In the genomic region with DNA sequence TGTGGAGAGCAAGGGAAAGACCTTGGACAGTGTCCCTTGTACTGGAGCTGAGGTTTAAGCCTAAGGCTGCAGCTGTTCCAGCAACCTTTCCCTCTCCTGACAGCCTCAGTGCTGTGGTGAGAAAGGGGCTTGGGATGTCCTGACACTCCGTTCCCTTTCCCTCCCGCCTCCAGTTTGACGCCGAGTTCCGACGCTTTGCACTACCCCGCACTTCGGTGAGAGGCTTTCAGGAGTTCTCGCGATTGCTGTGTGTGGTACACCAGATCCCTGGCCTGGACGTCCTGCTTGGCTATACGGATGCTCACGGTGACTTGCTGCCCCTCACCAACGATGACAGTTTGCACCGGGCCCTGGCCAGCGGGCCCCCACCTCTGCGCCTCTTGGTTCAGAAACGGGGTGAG, we compare ENCODE assay signal across 8 mouse cellular contexts. TPM values are rescaled to one million over a fixed set of nuclear protein-coding genes. Genes with fewer than 3 reads are reported as not detected.
DNase-seq lines count a peak whose midpoint lies in the region; ATAC-seq and TF ChIP-seq lines count a peak whose summit lies in the region.

No protein-coding gene starts in this region.

- peak; percentile 26 for ATAC-seq in forebrain, embryonic 15.5 days (replicated peaks)
- ATAC-seq in liver, postnatal 0 days: no peak

- H3K27me3 ChIP-seq in forebrain, embryonic 15.5 days: no peaks in the 10 kb centered on the region
- H3K27me3 ChIP-seq in liver, postnatal 0 days (ENCODE audit: insufficient read depth, low read length): no peaks in the 10 kb centered on the region

- 29% methylated on average over 18 of the region's 18 CpGs for whole genome bisulfite sequencing in forebrain, embryonic 15.5 days
- 63% methylated on average over 18 of the region's 18 CpGs for WGBS in liver, postnatal 0 days (ENCODE audit: insufficient replicate concordance)

- no peak for TF ChIP-seq EP300 in liver, postnatal 0 days (IDR thresholded peaks at IDR 0.05; ENCODE audit: low read depth)

- no peak for TF ChIP-seq CTCF in brain, embryonic 14.5 days (IDR thresholded peaks at IDR 0.05; ENCODE audit: borderline replicate concordance, extremely low read depth, insufficient read depth, insufficient read length)
- no peak for TF ChIP-seq CTCF in liver, postnatal 0 days (IDR thresholded peaks at IDR 0.05; ENCODE audit: low read depth)

- peak overlapping the region; percentile 58 for H3K4me3 ChIP-seq in forebrain, embryonic 15.5 days
- peak overlapping the region; percentile 71 for H3K4me3 ChIP-seq in liver, postnatal 0 days (ENCODE audit: low read depth, low read length)

- H3K9me3 ChIP-seq in forebrain, embryonic 15.5 days: no peaks in the 10 kb centered on the region
- no peaks in the 10 kb centered on the region for H3K9me3 ChIP-seq in liver, postnatal 0 days (ENCODE audit: low read length)

- H3K9ac ChIP-seq in forebrain, embryonic 15.5 days (replicated peaks): peak overlapping the region; percentile 61
- peak overlapping the region; percentile 12; the same call in 1 of the 2 replicates for H3K9ac ChIP-seq in liver, postnatal 0 days (replicated peaks)

- DNase-seq in kidney, postnatal 10 days: peak; percentile 16
- DNase-seq in kidney, adult 9 months: no peak
- DNase-seq in brain, embryonic 14.5 days (ENCODE audit: low read depth): peak; percentile 19
- no peak for DNase-seq in liver, postnatal 0 days
- no peak for DNase-seq in frontal cortex, adult 2 months (ENCODE audit: extremely low spot score in 1 of 2, low spot score in 1 of 2)
- DNase-seq in retina, postnatal 1 day: no peak
- DNase-seq in ovary, postnatal 14 days (ENCODE audit: low spot score): no peak

- TF ChIP-seq POLR2A in brain, embryonic 14.5 days (IDR thresholded peaks at IDR 0.05; ENCODE audit: borderline replicate concordance, extremely low read depth, insufficient read depth, insufficient read length, poor library complexity, severe bottlenecking): no peak

- peaks cover 30% of the 10 kb centered on the region for H3K4me1 ChIP-seq in forebrain, embryonic 15.5 days
- H3K4me1 ChIP-seq in liver, postnatal 0 days (ENCODE audit: insufficient read depth): peaks cover 14% of the 10 kb centered on the region

- H3K4me2 ChIP-seq in forebrain, embryonic 15.5 days (replicated peaks): peak overlapping the region; percentile 96
- H3K4me2 ChIP-seq in liver, postnatal 0 days (ENCODE audit: low read depth, low read length): peak overlapping the region; percentile 87

- peaks cover 27% of the 10 kb centered on the region for H3K36me3 ChIP-seq in forebrain, embryonic 15.5 days
- H3K36me3 ChIP-seq in liver, postnatal 0 days (replicated peaks; ENCODE audit: insufficient read depth, low read length): peaks cover 18% of the 10 kb centered on the region

- peak overlapping the region; percentile 95 for H3K27ac ChIP-seq in forebrain, embryonic 15.5 days (replicated peaks)
- H3K27ac ChIP-seq in liver, postnatal 0 days (ENCODE audit: low read depth): no peak overlapping the region

RNA-seq across cellular contexts. Expression of a gene that starts 1.1 kb away (rescaled TPM):
- polyA plus RNA-seq in brain, embryonic 14.5 days (2012; rRNA removed): 40.7 and 59.2 TPM in 2 replicates
- 47.1 and 52.0 TPM in 2 replicates for polyA plus RNA-seq in forebrain, embryonic 15.5 days (2015; fragmentation: Nextera tagmentation; extraction: Ambion mirVana)
- polyA plus RNA-seq in liver, postnatal 0 days (2015; fragmentation: Nextera tagmentation; extraction: Ambion mirVana): 5.0 and 6.6 TPM in 2 replicates
- 49.5 and 57.0 TPM in 2 replicates for polyA plus RNA-seq in frontal cortex, adult 2 months (2012; rRNA removed)

RNA-seq across cellular contexts. Expression of a gene that starts 1.1 kb away (rescaled TPM):
- 62.5 and 79.9 TPM in 2 replicates for polyA plus RNA-seq in brain, embryonic 14.5 days (2012; rRNA removed)
- polyA plus RNA-seq in forebrain, embryonic 15.5 days (2015; fragmentation: Nextera tagmentation; extraction: Ambion mirVana): 105 and 107 TPM in 2 replicates
- polyA plus RNA-seq in liver, postnatal 0 days (2015; fragmentation: Nextera tagmentation; extraction: Ambion mirVana): 20.6 and 22.4 TPM in 2 replicates
- polyA plus RNA-seq in frontal cortex, adult 2 months (2012; rRNA removed): 42.5 and 46.0 TPM in 2 replicates

RNA-seq across cellular contexts. Expression of a gene that starts 5.5 kb away (rescaled TPM):
- polyA plus RNA-seq in brain, embryonic 14.5 days (2012; rRNA removed): not detected in 2 replicates
- polyA plus RNA-seq in forebrain, embryonic 15.5 days (2015; fragmentation: Nextera tagmentation; extraction: Ambion mirVana): 0.15 TPM in 1 of 2 replicates, not detected in the other
- not detected in 2 replicates for polyA plus RNA-seq in liver, postnatal 0 days (2015; fragmentation: Nextera tagmentation; extraction: Ambion mirVana)
- polyA plus RNA-seq in frontal cortex, adult 2 months (2012; rRNA removed): 0.38 and 0.92 TPM in 2 replicates

RNA-seq across cellular contexts. Expression of a gene that starts 6.0 kb away (rescaled TPM):
- polyA plus RNA-seq in brain, embryonic 14.5 days (2012; rRNA removed): 19.9 and 32.7 TPM in 2 replicates
- polyA plus RNA-seq in forebrain, embryonic 15.5 days (2015; fragmentation: Nextera tagmentation; extraction: Ambion mirVana): 17.3 and 19.3 TPM in 2 replicates
- 2.9 and 3.3 TPM in 2 replicates for polyA plus RNA-seq in liver, postnatal 0 days (2015; fragmentation: Nextera tagmentation; extraction: Ambion mirVana)
- polyA plus RNA-seq in frontal cortex, adult 2 months (2012; rRNA removed): 15.6 and 16.0 TPM in 2 replicates

RNA-seq across cellular contexts. Expression of a gene that starts 15.9 kb away (rescaled TPM):
- polyA plus RNA-seq in brain, embryonic 14.5 days (2012; rRNA removed): 13.7 and 20.5 TPM in 2 replicates
- 12.1 and 12.3 TPM in 2 replicates for polyA plus RNA-seq in forebrain, embryonic 15.5 days (2015; fragmentation: Nextera tagmentation; extraction: Ambion mirVana)
- polyA plus RNA-seq in liver, postnatal 0 days (2015; fragmentation: Nextera tagmentation; extraction: Ambion mirVana): 0.73 and 0.88 TPM in 2 replicates
- 33.6 and 37.2 TPM in 2 replicates for polyA plus RNA-seq in frontal cortex, adult 2 months (2012; rRNA removed)

Comparison
In these comparisons a context has a peak if more than half of its experiments do, and no peak if none do; other contexts are left out.
1. DNase-seq: peak in kidney, postnatal 10 days (single experiment) and brain, embryonic 14.5 days (single experiment); none in kidney, adult 9 months (single experiment), liver, postnatal 0 days (single experiment), frontal cortex, adult 2 months (0 of 2), retina, postnatal 1 day (single experiment) and ovary, postnatal 14 days (single experiment).